Mouse (Mus musculus) hindbrain, postnatal 0 days (tissue): ENCODE results near the gene Rcan1. TPM values are rescaled to one million over a fixed set of nuclear protein-coding genes. Genes with fewer than 3 reads are reported as not detected.

ENCODE experiments used
- ATAC-seq: fragments of 200-750 bp; cut with Nextera tagmentation; 2 replicates; pipeline ENCODE4 v1.8.0; 2017; ENCODE audit warnings: mild to moderate bottlenecking, moderate TSS enrichment, moderate library complexity
- DNase-seq: peaks from one replicate; pipeline ENCODE4 v3.0.0-alpha.2; 2015; ENCODE audit warnings: low spot score
- H3K27ac ChIP-seq: fragments of 300-500 bp; sonication (generic); 2 replicates; pipeline ENCODE4 v1.5.1; 2014; ENCODE audit warnings: mild to moderate bottlenecking
- H3K27me3 ChIP-seq: fragments of 300-500 bp; sonication (generic); 2 replicates; pipeline ENCODE4 v1.6.1; 2014; ENCODE audit warnings: low read length, mixed read lengths; ENCODE audit not compliant: insufficient read depth
- H3K36me3 ChIP-seq: fragments of 300-500 bp; sonication (generic); 2 replicates; pipeline ENCODE4 v1.6.1; 2014; ENCODE audit warnings: low read length, mixed read lengths; ENCODE audit not compliant: insufficient read depth
- H3K4me1 ChIP-seq: fragments of 300-500 bp; sonication (generic); 2 replicates; pipeline ENCODE4 v1.6.1; 2014; ENCODE audit warnings: antibody characterized with exemption, low read length, mixed read lengths; ENCODE audit not compliant: insufficient read depth
- H3K4me2 ChIP-seq: fragments of 300-500 bp; sonication (generic); 2 replicates; pipeline ENCODE4 v1.6.1; 2014; ENCODE audit warnings: low read depth, mild to moderate bottlenecking, low read length, moderate library complexity, mixed read lengths
- H3K4me3 ChIP-seq: fragments of 300-500 bp; sonication (generic); 2 replicates; pipeline ENCODE4 v1.5.1; 2014; ENCODE audit warnings: low read length
- H3K9ac ChIP-seq: fragments of 300-500 bp; sonication (generic); replicated peaks from 2 replicates; pipeline ENCODE4 v1.6.1; 2014; ENCODE audit warnings: mild to moderate bottlenecking, low read length, moderate library complexity, mixed read lengths
- H3K9me3 ChIP-seq: fragments of 300-500 bp; sonication (generic); 2 replicates; pipeline ENCODE4 v1.6.1; 2016; ENCODE audit warnings: low read length, mixed read lengths
- CTCF ChIP-seq: IDR thresholded peaks from 2 replicates; pipeline ENCODE4 v1.5.1; 2016; ENCODE audit warnings: antibody characterized with exemption, control low read depth, low read depth
- WGBS: fragments of 180-500 bp; shearing (Covaris S2); extraction: QIAGEN DNeasy Blood & Tissue Kit; methylation state at CpG from one replicate; pipeline ENCODE4 v1.1.7; 2014; 5-methylcytosine and 5-hydroxymethylcytosine counted together
- polyA plus RNA-seq: library from polyadenylated mRNA; unstranded; fragments of >200 nt; fragmentation: Nextera tagmentation; extraction: Ambion mirVana; gene quantifications from 2 replicates; pipeline ENCODE4 v1.2.1, GENCODE M21; 2015
- total RNA-seq: library from RNA; depleted of rRNA; stranded (reverse); fragments of >200 nt; gene quantifications from 2 replicates; pipeline ENCODE4 v1.2.3, GENCODE M21; 2014

The Rcan1 gene
- total and polyA plus RNA-seq, 2 experiments from 2014 or later = 67.4 to 87.1 TPM

DNA sequence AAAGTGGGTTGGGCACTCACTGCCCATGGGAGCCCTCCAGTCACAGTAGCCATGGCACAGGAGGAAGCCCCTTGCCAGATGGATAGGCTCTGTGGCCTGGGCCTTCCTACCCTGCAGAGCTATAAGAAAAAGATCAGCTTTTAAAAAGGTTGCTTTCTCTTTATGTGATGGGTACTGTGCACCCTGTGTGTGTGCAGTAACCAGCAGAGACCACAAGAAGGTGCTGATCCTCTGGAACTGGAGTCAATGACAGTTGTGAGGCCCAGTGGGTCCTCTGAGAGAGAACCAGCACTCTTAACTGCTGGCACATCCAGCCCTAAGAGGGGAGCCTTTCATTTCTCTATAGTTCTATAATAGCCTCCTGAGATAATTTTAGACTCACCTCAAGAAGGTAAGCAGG lies 87.3 kb downstream of the Rcan1 start:
- Histone ChIP-seq H3K9ac (no peak overlapping the region), H3K4me3 (no peak overlapping the region), H3K27ac (no peak overlapping the region), H3K4me2 (no peak overlapping the region), H3K27me3 (no peaks in the 10 kb centered on the region), H3K9me3 (no peaks in the 10 kb centered on the region), H3K4me1 (peaks cover 5% of the 10 kb centered on the region; the same call in 1 of the 2 replicates), H3K36me3 (no peaks in the 10 kb centered on the region)
- 0 out of 2 replicates have a peak, but pooled peaks have one; percentile 5 for TF ChIP-seq CTCF
- DNase-seq (no peak), ATAC-seq (no peak)

DNA sequence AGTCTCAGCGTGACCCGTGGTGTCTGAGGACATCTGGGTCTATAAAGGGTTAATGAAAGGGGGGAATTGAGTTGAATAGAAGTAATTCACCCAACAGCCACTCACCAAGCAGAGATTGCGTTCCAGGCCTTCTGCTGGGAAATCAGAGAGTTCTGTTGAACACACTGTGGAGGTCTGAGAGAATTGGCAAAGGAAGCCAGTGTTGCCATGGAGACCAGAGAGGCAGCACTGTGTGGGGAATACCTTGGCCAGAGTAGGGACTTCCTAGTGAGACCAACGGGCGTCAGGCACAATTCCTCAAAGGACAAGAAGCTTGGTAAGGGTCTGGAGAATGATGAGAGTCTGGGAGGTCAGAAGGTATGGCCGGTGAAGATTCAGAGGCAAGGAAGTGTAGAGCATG lies 88.2 kb downstream of the Rcan1 start:
- DNase-seq (peak; percentile 80), ATAC-seq (peak; percentile 86)
- WGBS = 20% methylated on average over 6 of the region's 6 CpGs
- no peak overlapping the region for H3K9ac ChIP-seq
- no peak for TF ChIP-seq CTCF
- H3K9me3 ChIP-seq = no peaks in the 10 kb centered on the region
- peaks cover 5% of the 10 kb centered on the region; the same call in 1 of the 2 replicates for H3K4me1 ChIP-seq
- H3K4me3 ChIP-seq = no peak overlapping the region
- no peak overlapping the region for H3K4me2 ChIP-seq
- no peaks in the 10 kb centered on the region for H3K27me3 ChIP-seq
- no peaks in the 10 kb centered on the region for H3K36me3 ChIP-seq
- H3K27ac ChIP-seq = no peak overlapping the region

DNA sequence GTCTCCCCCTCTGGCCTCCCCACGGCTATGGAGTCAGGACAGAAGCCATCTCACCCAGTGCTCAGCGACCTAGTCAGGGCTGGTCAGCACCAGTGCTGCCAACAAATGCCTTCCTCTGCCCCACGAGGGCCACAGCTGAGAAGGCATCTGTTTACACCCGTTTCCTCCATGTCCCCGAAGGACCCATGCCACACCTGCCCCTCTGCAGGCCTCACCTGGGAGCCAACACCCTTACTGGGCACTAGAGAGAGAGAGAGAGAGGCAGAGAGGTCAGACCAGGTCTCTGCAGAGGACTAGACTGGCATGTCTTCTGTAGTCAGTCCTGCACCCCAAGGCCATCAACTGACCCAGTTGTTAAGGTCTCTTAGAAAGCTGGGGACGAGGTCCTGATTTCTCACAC lies 89.6 kb downstream of the Rcan1 start:
- no peak for DNase-seq
- ATAC-seq = no peak
- Histone ChIP-seq H3K36me3 (no peaks in the 10 kb centered on the region), H3K27ac (no peak overlapping the region), H3K9ac (no peak overlapping the region), H3K4me1 (peaks cover 5% of the 10 kb centered on the region; the same call in 1 of the 2 replicates), H3K4me3 (no peak overlapping the region), H3K9me3 (no peaks in the 10 kb centered on the region), H3K4me2 (no peak overlapping the region), H3K27me3 (no peaks in the 10 kb centered on the region)
- 87% methylated on average over 6 of the region's 6 CpGs for WGBS
- no peak for TF ChIP-seq CTCF

DNA sequence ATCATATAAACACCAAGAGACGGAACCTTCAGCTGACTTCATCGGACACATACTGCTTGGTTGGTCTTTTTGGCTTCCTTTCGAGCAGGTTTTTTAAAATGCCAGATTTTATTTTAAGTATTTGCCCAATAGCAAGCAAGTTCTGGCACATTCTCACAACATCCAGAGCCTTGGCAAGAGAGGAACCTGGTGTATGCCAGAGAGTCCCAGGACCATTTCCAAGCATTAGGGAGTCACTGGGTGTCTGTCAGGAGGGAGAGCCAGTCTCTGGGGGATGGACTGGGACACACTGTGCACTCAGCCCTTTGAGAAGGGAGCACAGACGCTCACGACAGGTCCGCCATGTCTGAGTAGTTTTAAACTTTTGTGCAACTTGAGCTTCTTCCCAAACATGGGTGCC lies 93.7 kb downstream of the Rcan1 start:
- no peak overlapping the region for H3K9ac ChIP-seq
- 80% methylated on average over 6 of the region's 6 CpGs for WGBS

DNA sequence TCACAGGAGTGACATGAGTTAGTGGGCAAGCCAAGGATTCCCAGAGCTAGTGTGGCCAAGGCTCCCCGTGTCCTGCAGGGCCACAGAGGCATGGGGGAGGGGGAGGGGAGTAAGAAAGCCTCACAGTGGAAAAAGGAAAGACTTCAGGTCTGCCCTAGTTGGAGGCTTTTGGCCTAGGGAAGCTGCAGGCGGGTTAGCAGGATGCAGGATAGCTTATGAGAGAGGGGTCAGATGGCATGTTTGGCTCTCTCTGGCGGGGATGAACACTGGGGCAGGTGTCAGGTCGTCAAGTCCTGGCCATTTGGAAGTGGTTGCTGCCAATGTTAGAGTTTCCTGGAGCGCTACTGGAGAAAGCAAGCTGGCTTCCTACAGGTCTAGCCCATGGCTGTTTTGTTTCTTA lies 99.0 kb downstream of the Rcan1 start:
- H3K9ac ChIP-seq = no peak overlapping the region
- DNase-seq (no peak), ATAC-seq (no peak)
- no peaks in the 10 kb centered on the region for H3K9me3 ChIP-seq
- 40% methylated on average over 5 of the region's 5 CpGs for WGBS
- H3K4me1 ChIP-seq = 0 out of 2 replicates have a peak, but pooled peaks cover 5% of the 10 kb centered on the region
- no peak for TF ChIP-seq CTCF
- no peak overlapping the region for H3K4me3 ChIP-seq
- no peaks in the 10 kb centered on the region for H3K36me3 ChIP-seq
- no peak overlapping the region for H3K27ac ChIP-seq
- H3K4me2 ChIP-seq = no peak overlapping the region
- H3K27me3 ChIP-seq = no peaks in the 10 kb centered on the region

More for the DNA sequence above, 93.7 kb downstream of the Rcan1 start:
- Histone ChIP-seq H3K27ac (no peak overlapping the region), H3K4me1 (0 out of 2 replicates have a peak, but pooled peaks cover 5% of the 10 kb centered on the region), H3K36me3 (no peaks in the 10 kb centered on the region), H3K9me3 (no peaks in the 10 kb centered on the region), H3K4me3 (no peak overlapping the region), H3K4me2 (no peak overlapping the region), H3K27me3 (no peaks in the 10 kb centered on the region)
- no peak for ATAC-seq
- no peak for DNase-seq
- TF ChIP-seq CTCF = no peak

DNA sequence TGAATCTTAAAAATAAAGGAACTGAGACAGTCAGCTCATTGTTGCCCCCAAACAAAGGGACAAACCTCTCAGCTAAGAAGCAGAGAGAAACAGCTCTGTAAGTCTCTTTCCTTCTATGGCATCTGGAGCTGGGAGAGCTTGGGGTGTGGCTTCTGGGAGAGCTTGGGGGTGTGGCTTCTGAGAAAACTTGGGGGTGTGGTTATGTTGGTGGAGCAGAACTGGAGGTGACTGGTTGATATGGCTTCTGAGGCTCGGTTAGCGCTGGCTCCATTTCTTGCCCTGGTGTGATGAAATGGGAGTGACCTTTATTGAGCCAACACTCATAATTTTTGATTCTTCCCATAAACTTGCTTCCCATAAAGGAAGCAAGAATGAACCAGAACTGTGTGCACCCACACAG lies 101.4 kb downstream of the Rcan1 start:
- 63% methylated on average over 2 of the region's 2 CpGs for WGBS
- Histone ChIP-seq H3K27ac (no peak overlapping the region), H3K4me3 (no peak overlapping the region), H3K9ac (no peak overlapping the region), H3K27me3 (no peaks in the 10 kb centered on the region), H3K36me3 (no peaks in the 10 kb centered on the region), H3K4me2 (no peak overlapping the region), H3K9me3 (no peaks in the 10 kb centered on the region), H3K4me1 (0 out of 2 replicates have a peak, but pooled peaks cover 5% of the 10 kb centered on the region)
- TF ChIP-seq CTCF = no peak
- DNase-seq (no peak), ATAC-seq (no peak)

DNA sequence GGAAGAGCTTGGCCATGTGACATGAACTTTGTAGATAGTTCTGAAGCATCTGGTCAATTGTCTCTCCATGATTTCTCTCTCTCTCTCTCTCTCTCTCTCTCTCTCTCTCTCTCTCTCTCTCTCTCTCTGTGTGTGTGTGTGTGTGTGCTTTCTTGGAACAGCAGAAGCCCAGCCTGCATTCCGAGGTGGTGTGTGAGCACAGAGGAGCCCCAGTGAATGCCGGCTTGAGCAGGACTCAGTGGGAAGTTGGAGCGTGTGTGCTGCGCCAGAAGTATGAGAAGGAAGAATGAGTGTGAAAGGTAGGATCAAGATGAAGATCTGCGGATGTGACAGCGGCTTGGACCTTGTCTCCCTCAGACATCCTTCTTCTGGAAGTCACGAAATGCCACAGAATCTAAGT lies 105.2 kb downstream of the Rcan1 start:
- no peaks in the 10 kb centered on the region for H3K27me3 ChIP-seq
- ATAC-seq (no peak), DNase-seq (no peak)
- no peak for TF ChIP-seq CTCF
- 60% methylated on average over 7 of the region's 7 CpGs for WGBS
- no peak overlapping the region for H3K4me3 ChIP-seq
- no peak overlapping the region for H3K9ac ChIP-seq
- H3K36me3 ChIP-seq = no peaks in the 10 kb centered on the region
- no peak overlapping the region for H3K27ac ChIP-seq
- no peaks in the 10 kb centered on the region for H3K4me1 ChIP-seq
- no peaks in the 10 kb centered on the region for H3K9me3 ChIP-seq
- no peak overlapping the region for H3K4me2 ChIP-seq
